Mouse (Mus musculus) CD4-positive naive resting alpha-beta T cell, adult 76 days (primary cell): Measurements from ENCODE around the gene Zar1l. TPM values are rescaled to one million over a fixed set of nuclear protein-coding genes. Genes with fewer than 3 reads are reported as not detected.

Experiments used
- total RNA-seq: library from RNA; stranded (reverse); gene quantifications from one replicate; pipeline ENCODE4 v1.2.4, GENCODE M21; 2023

The Zar1l gene
- not detected for total RNA-seq

DNA sequence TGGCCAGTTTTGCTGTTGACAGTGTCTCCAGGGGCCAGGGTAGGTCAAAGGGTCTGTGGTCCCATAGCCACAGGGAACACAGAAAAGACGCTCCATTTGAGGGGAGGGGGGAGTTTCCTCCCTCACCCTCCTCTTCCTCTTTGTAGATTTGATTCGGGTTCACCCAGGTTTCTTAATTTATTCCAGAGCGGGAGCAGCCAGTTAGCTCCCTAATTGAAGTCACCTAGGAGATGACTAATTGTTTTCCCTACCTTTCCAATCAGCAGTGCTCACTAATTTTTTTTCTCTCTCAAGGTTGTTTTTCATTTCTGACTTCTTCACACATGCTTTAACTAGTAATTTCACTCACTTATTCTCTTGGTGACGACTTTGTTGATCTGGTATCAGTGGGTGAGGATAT, at the start of gene Zar1l:
Zar1l (minus strand) TSS at position 101 of the 400 bp plus-strand sequence.

GRCm38 (mm10) chr5:150521937-150522866, 4.2 kb upstream of the Zar1l start, which contains the start of gene Brca2:
Brca2 (plus strand) TSS chr5:150522630.

Other genes starting within 250 kb of the Zar1l start
- gene Brca2, start 4.5 kb upstream of the Zar1l start, total RNA-seq, result 10.3 TPM
- gene N4bp2l1, start 79.0 kb upstream of the Zar1l start, total RNA-seq, result 95.0 TPM
- gene N4bp2l2, start 148.0 kb upstream of the Zar1l start, total RNA-seq, result 226 TPM
- gene Pds5b, start 155.6 kb upstream of the Zar1l start, total RNA-seq, result 52.1 TPM